Mouse (Mus musculus) limb, embryonic 11.5 days (tissue): ENCODE results near the gene Chil4. TPM values are rescaled to one million over a fixed set of nuclear protein-coding genes. Genes with fewer than 3 reads are reported as not detected.
A peak's percentile ranks its signal among the peaks of the same experiment; 100 is the strongest.
"Not testable (repeated sequence)": the region's sequence is repeated elsewhere in the genome, so short reads cannot be mapped to it uniquely, and the experiment has no call there.

Experiments
- ATAC-seq: fragments of 200-750 bp; cut with Nextera tagmentation; 2 replicates; pipeline ENCODE4 v1.8.0; 2017; ENCODE audit warnings: low read depth; ENCODE audit not compliant: insufficient number of reproducible peaks, low FRiP score, low TSS enrichment
- DNase-seq: peaks from one replicate; pipeline ENCODE4 v3.0.0-alpha.2; 2015; ENCODE audit warnings: low spot score
- H3K27ac ChIP-seq: fragments of 300-500 bp; sonication (generic); replicated peaks from 2 replicates; pipeline ENCODE4 v1.5.1; 2014; ENCODE audit warnings: low read depth, mild to moderate bottlenecking, low read length
- H3K27me3 ChIP-seq: fragments of 300-500 bp; sonication (generic); 2 replicates; pipeline ENCODE4 v1.6.1; 2014; ENCODE audit warnings: mild to moderate bottlenecking, low read length, mixed read lengths; ENCODE audit not compliant: control insufficient read depth, insufficient read depth
- H3K36me3 ChIP-seq: fragments of 300-500 bp; sonication (generic); 2 replicates; pipeline ENCODE4 v1.6.1; 2014; ENCODE audit warnings: mild to moderate bottlenecking, low read length, moderate library complexity, mixed read lengths; ENCODE audit not compliant: control insufficient read depth, insufficient read depth
- H3K4me1 ChIP-seq: fragments of 300-500 bp; sonication (generic); 2 replicates; pipeline ENCODE4 v1.6.1; 2014; ENCODE audit warnings: low read length, mixed read lengths; ENCODE audit not compliant: control insufficient read depth, insufficient read depth
- H3K4me2 ChIP-seq: fragments of 300-500 bp; sonication (generic); 2 replicates; pipeline ENCODE4 v1.6.1; 2014; ENCODE audit warnings: low read depth, mild to moderate bottlenecking, moderate library complexity; ENCODE audit not compliant: severe bottlenecking
- H3K4me3 ChIP-seq: fragments of 300-500 bp; sonication (generic); 2 replicates; pipeline ENCODE4 v1.5.1; 2014; ENCODE audit warnings: low read depth, low read length
- H3K9ac ChIP-seq: fragments of 300-500 bp; sonication (generic); 2 replicates; pipeline ENCODE4 v1.6.1; 2014; ENCODE audit warnings: mild to moderate bottlenecking, low read length
- H3K9me3 ChIP-seq: fragments of 300-500 bp; sonication (generic); 2 replicates; pipeline ENCODE4 v1.6.1; 2016; ENCODE audit warnings: low read length; ENCODE audit not compliant: control insufficient read depth
- WGBS: fragments of 180-500 bp; shearing (Covaris S2); extraction: QIAGEN DNeasy Blood & Tissue Kit; methylation state at CpG from one replicate; pipeline ENCODE4 v1.1.7; 2014; 5-methylcytosine and 5-hydroxymethylcytosine counted together
- polyA plus RNA-seq: library from polyadenylated mRNA; unstranded; fragments of >200 nt; fragmentation: Nextera tagmentation; extraction: Ambion mirVana; gene quantifications from 2 replicates; pipeline ENCODE4 v1.2.1, GENCODE M21; 2014

The Chil4 gene
- polyA plus RNA-seq, 1 experiment from 2014 or later: not detected

- H3K9me3 ChIP-seq: peaks cover 4% of the 10 kb centered on the region; the same call in 1 of the 2 replicates
- H3K4me2 ChIP-seq: no peak overlapping the region
- ATAC-seq (0 out of 2 replicates have a peak, but pooled peaks have one; percentile 44), DNase-seq (no peak)
- WGBS: 90% methylated on average over 5 of the region's 5 CpGs
- no peak overlapping the region for H3K4me3 ChIP-seq
- no peaks in the 10 kb centered on the region for H3K27me3 ChIP-seq
- H3K9ac ChIP-seq: no peak overlapping the region
- H3K36me3 ChIP-seq: no peaks in the 10 kb centered on the region
- no peaks in the 10 kb centered on the region for H3K4me1 ChIP-seq
- H3K27ac ChIP-seq: no peak overlapping the region
Observed at GRCm38 (mm10) chr3:106239196-106239791, 20.0 kb upstream of the Chil4 start.

GRCm38 (mm10) chr3:106223391-106223790 is 4.1 kb upstream of the Chil4 start:
- not testable (repeated sequence) for H3K9ac ChIP-seq, H3K36me3 ChIP-seq, H3K9me3 ChIP-seq, H3K27me3 ChIP-seq, H3K27ac ChIP-seq, ATAC-seq, H3K4me2 ChIP-seq, DNase-seq, H3K4me3 ChIP-seq, H3K4me1 ChIP-seq
- 73% methylated on average over 3 of the region's 3 CpGs for WGBS

DNA sequence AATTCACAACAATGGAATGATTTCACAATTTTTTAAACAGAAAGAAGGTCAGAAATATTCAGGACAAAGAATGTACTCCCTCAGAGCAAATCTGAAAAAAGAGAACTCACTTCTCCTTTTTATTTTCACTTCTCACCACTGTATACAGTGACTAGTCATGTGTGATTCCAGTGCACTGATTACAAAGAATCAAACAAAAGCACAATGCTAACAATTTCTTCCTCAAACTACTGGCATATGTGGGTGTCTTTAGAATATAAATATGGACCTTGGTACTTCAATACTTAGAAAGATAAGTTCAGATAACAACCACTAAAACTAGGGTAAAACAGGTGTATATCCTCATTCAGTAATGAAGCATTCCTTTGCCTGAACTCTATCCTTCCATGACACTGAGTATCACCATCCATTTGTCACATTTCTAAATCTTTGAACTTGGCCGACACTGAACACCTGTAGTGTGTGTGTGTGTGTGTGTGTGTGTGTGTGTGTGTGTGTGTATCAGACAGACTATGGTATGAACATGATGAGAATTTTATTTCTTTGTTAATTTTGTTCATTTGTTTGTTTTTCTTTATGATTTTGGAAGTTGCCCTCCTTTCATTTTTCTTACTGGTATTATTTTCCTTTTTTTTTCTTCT is 2.4 kb upstream of the Chil4 start:
- H3K4me3 ChIP-seq: no peak overlapping the region
- WGBS: 79% methylated on average over 1 of the region's 1 CpGs
- 0 out of 2 replicates have a peak, but pooled peaks cover 3% of the 10 kb centered on the region for H3K9me3 ChIP-seq
- no peak overlapping the region for H3K9ac ChIP-seq
- DNase-seq: no peak
- no peaks in the 10 kb centered on the region for H3K4me1 ChIP-seq
- no peak overlapping the region for H3K4me2 ChIP-seq
- no peak overlapping the region for H3K27ac ChIP-seq
- H3K36me3 ChIP-seq: no peaks in the 10 kb centered on the region
- no peaks in the 10 kb centered on the region for H3K27me3 ChIP-seq
- no peak for ATAC-seq

DNA sequence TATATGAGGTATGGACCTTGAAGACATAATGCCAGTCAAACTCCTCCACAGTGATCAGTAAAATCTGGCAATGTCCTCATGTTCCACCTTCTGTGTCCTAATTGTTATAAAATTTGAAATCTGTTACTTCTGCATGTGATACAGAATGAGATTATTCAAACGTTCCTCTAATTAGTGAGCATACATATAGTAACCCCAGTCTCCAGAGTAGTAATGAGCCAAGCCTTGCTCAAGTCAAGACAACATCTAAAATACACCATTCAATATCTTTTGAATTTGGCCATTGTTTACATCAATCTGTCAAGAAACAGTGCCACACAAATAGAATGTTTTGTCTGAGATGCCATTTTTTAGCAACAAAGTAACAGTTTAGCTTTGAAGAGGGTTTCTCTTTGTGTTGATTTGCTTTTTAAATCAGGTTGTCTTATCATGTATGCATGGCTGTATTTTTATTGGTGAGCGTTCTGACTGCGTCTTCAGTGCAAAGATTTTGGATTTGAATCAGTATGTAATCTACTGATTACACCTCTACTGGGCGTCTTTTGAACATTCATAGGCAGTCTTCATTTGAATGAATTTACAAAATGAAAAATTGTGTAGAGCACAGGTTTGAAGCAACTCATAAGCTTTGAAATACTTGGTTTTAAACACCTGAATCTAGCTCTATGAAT is 888 bp downstream of the Chil4 start:
- WGBS: 84% methylated on average over 4 of the region's 4 CpGs
- not testable (repeated sequence) for H3K27ac ChIP-seq

DNA sequence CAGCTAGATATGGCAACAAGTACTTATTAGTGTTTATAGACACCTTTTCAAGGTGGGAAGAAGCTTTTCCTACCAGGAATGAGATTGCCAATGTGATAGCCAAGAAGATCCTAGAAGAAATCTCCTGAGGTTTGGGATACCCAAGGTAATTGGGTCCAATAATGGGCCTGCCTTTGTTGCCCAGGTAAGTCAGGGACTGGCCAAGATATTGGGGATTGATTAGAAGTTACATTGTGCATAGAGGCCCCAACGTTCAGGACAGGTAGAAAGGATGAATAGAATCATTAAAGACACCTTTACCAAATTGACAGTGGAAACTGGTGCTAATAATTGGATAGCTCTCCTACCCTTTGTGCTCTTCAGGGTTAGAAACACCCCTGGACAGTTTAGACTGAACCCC is 21.3 kb downstream of the Chil4 start:
- peaks cover 12% of the 10 kb centered on the region; the same call in 1 of the 2 replicates for H3K9me3 ChIP-seq
- not testable (repeated sequence) for ATAC-seq, H3K4me1 ChIP-seq, DNase-seq, H3K4me2 ChIP-seq, H3K27ac ChIP-seq, H3K36me3 ChIP-seq, H3K9ac ChIP-seq, H3K27me3 ChIP-seq, H3K4me3 ChIP-seq
- WGBS: 63% methylated on average over 1 of the region's 1 CpGs

More for the DNA sequence above, 888 bp downstream of the Chil4 start:
- not testable (repeated sequence) for H3K9me3 ChIP-seq, H3K27me3 ChIP-seq, H3K9ac ChIP-seq, H3K4me3 ChIP-seq, ATAC-seq, H3K36me3 ChIP-seq, H3K4me1 ChIP-seq, H3K4me2 ChIP-seq, DNase-seq

GRCm38 (mm10) chr3:106197246-106197645 is 22.1 kb downstream of the Chil4 start:
- H3K27ac ChIP-seq, ATAC-seq, H3K27me3 ChIP-seq, DNase-seq, H3K9ac ChIP-seq, H3K4me2 ChIP-seq, H3K4me1 ChIP-seq, H3K4me3 ChIP-seq, H3K36me3 ChIP-seq: not testable (repeated sequence)
- 71% methylated on average over 2 of the region's 2 CpGs for WGBS
- H3K9me3 ChIP-seq: peaks cover 12% of the 10 kb centered on the region; the same call in 1 of the 2 replicates

GRCm38 (mm10) chr3:106196276-106196675 is 23.0 kb downstream of the Chil4 start:
- ATAC-seq (no peak), DNase-seq (no peak)
- Histone ChIP-seq H3K4me2 (no peak overlapping the region), H3K27ac (no peak overlapping the region), H3K9me3 (peaks cover 12% of the 10 kb centered on the region; the same call in 1 of the 2 replicates), H3K9ac (no peak overlapping the region), H3K4me1 (no peaks in the 10 kb centered on the region), H3K27me3 (no peaks in the 10 kb centered on the region), H3K4me3 (no peak overlapping the region), H3K36me3 (no peaks in the 10 kb centered on the region)

DNA sequence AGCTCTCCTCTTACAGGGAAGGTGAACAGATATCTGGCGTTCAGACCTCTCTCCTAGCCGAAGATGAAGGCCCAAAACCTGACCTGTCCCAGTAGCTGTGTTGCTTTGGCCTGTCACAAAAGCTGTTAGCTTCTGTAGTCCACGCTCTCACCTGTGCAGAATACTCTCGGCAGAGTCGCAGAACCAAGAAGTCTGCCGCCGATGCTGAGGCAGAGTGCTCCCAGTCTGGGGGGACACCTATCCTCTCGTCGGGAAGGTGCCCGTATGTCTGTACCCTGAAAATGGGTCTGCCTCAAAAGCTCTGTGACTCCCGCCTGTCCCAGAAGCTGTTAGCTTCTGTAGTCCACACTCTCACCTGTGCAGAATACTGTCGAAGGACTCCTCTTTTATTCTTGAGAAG is 23.8 kb downstream of the Chil4 start:
- Histone ChIP-seq H3K27me3 (no peaks in the 10 kb centered on the region), H3K4me2 (no peak overlapping the region), H3K4me3 (no peak overlapping the region), H3K36me3 (no peaks in the 10 kb centered on the region), H3K9ac (no peak overlapping the region), H3K9me3 (peaks cover 12% of the 10 kb centered on the region; the same call in 1 of the 2 replicates), H3K27ac (no peak overlapping the region), H3K4me1 (no peaks in the 10 kb centered on the region)
- no peak for ATAC-seq
- 88% methylated on average over 12 of the region's 12 CpGs for WGBS
- DNase-seq: no peak
